19 mouse cellular contexts compared by ENCODE assay signal in the genomic region with DNA sequence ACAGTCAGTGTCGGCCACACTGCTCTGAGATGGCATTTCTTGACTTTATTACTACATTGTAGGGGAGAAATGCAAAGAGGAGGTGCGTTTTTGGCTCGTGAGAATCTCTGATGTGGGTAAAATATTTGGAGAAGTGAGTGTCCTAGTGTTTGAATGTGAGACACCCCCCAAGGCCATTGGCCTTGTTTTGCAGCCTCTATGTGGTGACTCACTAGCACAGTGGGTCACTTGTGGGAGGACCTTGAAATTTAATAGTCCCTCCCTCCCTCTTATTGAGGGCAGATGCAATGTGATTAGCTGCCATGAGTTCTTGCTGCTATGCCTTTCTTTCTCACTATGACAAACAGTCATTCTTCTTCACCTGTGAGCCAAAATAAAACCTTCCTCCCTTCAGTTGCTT.
DNase-seq lines count a peak whose midpoint lies in the region; ATAC-seq lines count a peak whose summit lies in the region.
"Had no signal": no experiment of that assay in that cellular context is flagged by ENCODE, and none has a peak within 500 bp of the region (broad histone marks: within the 10 kb centered on the region; RNA-seq: fewer than 3 reads in every experiment).

No protein-coding gene starts in this region.

- peak; percentile 36 to 79 for DNase-seq in adrenal gland, adult (ENCODE audit: inconsistent age in 2 of 2, low spot score in 1 of 2)
- DNase-seq in adrenal gland, postnatal 4 days (ENCODE audit: low spot score in 2 of 2), result no peak
- peak; percentile 73 for DNase-seq in adrenal gland, adult 2 months
- DNase-seq in adrenal gland, postnatal 10 days, result peak; percentile 20
- DNase-seq in adrenal gland, postnatal 25 days, result peak; percentile 19
- DNase-seq in heart, adult 11 months, result no peak
- DNase-seq in kidney, adult 8-10 months, result no peak
- DNase-seq: B cell, adult 2 months; cerebellum, adult 11-12 months; cerebellum, adult 2 months; cerebellum, adult 9-10 months; cerebellum, postnatal 10 days; cerebellum, postnatal 25 days had no signal

- no peak for ATAC-seq in monocyte, adult 5-6 weeks (replicated peaks; ENCODE audit: insufficient number of reproducible peaks, low FRiP score, low TSS enrichment, poor library complexity, severe bottlenecking)
- ATAC-seq: activated CD4-positive, CD25-positive, alpha-beta regulatory T cell, adult 4 months; CD4-positive, CD25-positive, alpha-beta regulatory T cell, adult 4 months; forebrain, embryonic 13.5 days; forebrain, embryonic 16.5 days; Patski had no signal

Comparison
In these comparisons a context has a peak if more than half of its experiments do, and no peak if none do; other contexts are left out.
1. DNase-seq: peak in adrenal gland, adult (2 of 2), adrenal gland, adult 2 months (single experiment), adrenal gland, postnatal 10 days (single experiment) and adrenal gland, postnatal 25 days (single experiment); none in adrenal gland, postnatal 4 days (0 of 2), heart, adult 11 months (single experiment) and kidney, adult 8-10 months (0 of 2).